Mouse (Mus musculus) CH12.LX (cell line): ENCODE results near the gene Lrrc4.

Experiments used
- CHD2 ChIP-seq: IDR thresholded peaks from 2 replicates; pipeline ENCODE4 v1.6.1; 2011; ENCODE audit warnings: low read length, improper control_type of control experiment
- EP300 ChIP-seq: IDR thresholded peaks from 2 replicates; pipeline ENCODE4 v1.6.1; 2011; ENCODE audit warnings: low read length, improper control_type of control experiment
- NELFE ChIP-seq: IDR thresholded peaks from 2 replicates; pipeline ENCODE4 v1.6.1; 2011; ENCODE audit warnings: low read depth, low read length, improper control_type of control experiment
- USF1 ChIP-seq: IDR thresholded peaks from 2 replicates; pipeline ENCODE4 v1.6.1; 2014; ENCODE audit warnings: low read depth, mild to moderate bottlenecking, inconsistent platforms, low read length, improper control_type of control experiment

DNA sequence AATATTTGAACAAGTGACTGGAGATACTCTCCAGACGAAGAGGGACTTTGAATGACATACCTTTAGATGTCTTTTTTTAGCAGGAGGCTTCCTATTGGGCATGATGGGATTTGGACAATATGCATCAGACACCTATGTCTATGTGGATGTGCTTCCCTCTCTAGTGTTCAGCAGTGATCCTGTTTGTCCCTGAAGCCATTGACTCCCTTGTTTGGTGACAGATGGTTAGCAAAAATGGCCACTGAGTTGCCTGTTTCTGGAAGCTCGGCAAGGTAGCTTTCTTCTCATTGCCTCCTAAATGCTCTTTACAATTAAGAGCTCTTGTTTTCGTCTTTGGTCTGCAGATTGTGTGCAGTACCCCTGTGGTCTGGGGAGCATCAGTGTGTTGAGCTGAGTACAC, 197.9 kb downstream of the Lrrc4 start:
- TF ChIP-seq NELFE (no peak), EP300 (no peak), CHD2 (no peak), USF1 (no peak)
